Mouse (Mus musculus) brain, embryonic 14.5 days (tissue): ENCODE data around the gene Tnrc18.

Experiments
- CTCF ChIP-seq: fragments of 200-500 bp; IDR thresholded peaks from 2 replicates; pipeline ENCODE4 v1.5.1; 2012; ENCODE audit warnings: inconsistent platforms, mild to moderate bottlenecking, moderate library complexity, borderline replicate concordance; ENCODE audit not compliant: insufficient read depth, insufficient read length; ENCODE audit errors: extremely low read depth
- POLR2A ChIP-seq: fragments of 200-500 bp; IDR thresholded peaks from 2 replicates; pipeline ENCODE4 v1.6.1; 2012; ENCODE audit warnings: mild to moderate bottlenecking, inconsistent platforms, borderline replicate concordance; ENCODE audit not compliant: poor library complexity, insufficient read depth, insufficient read length, severe bottlenecking; ENCODE audit errors: extremely low read depth

DNA sequence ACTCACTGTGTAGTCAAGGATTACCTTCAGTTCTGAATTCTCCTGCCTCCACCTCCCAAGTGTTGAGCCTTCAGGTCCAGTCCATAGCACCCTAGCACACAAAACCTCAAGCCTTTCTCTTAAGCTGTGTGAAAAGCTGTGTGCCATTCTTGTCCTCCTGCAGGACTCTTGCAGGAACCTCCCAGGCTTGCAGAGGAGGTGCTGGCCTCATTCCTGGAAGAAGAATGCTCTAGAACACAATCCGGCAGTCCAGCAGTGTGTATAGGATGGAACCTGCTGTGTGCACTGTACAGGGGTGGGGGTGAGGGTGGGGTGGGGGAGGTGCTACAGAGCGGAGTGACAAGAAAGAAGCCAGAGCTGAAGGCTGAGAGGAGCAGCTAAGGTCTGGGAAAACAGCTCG, 30.7 kb upstream of the Tnrc18 start:
- TF ChIP-seq POLR2A (no peak), CTCF (no peak)
